Mouse (Mus musculus): ENCODE measurements around the gene Rnf220. TPM values are rescaled to one million over a fixed set of nuclear protein-coding genes. Genes with fewer than 3 reads are reported as not detected.

Rnf220 gene
- total RNA-seq (2021) = 10 to 100 TPM; 44.2 to 50.8 TPM
- long read RNA-seq, experiment 1, transcript Rnf220-212 (11 exons, 1,949 nt) = major isoform, 12 of 75 reads
- long read RNA-seq, experiment 1, partial matches to known transcripts = 2 of 75 reads
- long read RNA-seq, experiment 1, other reads (novel, unspliced or antisense) = 59 of 75 reads
- long read RNA-seq, experiment 2, transcript Rnf220-212 (11 exons, 1,949 nt) = major isoform, 6 of 67 reads
- long read RNA-seq, experiment 2, partial matches to known transcripts = 4 of 67 reads
- long read RNA-seq, experiment 2, other reads (novel, unspliced or antisense) = 53 of 67 reads

GRCm38 (mm10) chr4:117496482-117497165 lies at the start of gene Rnf220:
Gene Rnf220, minus strand, starts transcription at chr4:117497052.
- no peak for DNase-seq (ENCODE audit: low spot score)

DNA sequence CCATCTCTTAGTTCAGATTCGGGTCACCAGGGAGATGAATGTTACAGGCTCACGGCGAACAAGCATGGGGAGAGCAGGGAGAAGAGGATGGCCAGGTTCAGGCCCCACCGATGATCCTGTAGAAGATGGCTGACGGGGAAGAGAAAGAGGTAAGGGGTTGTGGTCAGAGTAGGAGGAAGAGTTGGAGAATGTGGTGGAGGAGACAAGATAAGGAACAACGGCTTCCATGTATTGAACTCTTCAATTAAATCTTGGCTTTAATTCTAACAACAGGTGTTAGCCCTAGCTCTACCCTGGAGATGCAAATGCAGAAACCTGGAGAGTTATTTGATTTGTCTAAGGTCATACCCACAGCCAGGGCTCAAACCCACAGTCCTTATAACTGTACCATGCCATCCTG lies 49.8 kb upstream of the Rnf220 start:
- DNase-seq (ENCODE audit: low spot score) = no peak

- DNase-seq (ENCODE audit: low spot score) = no peak
Measured at GRCm38 (mm10) chr4:117545448-117545847, 48.6 kb upstream of the Rnf220 start.

DNA sequence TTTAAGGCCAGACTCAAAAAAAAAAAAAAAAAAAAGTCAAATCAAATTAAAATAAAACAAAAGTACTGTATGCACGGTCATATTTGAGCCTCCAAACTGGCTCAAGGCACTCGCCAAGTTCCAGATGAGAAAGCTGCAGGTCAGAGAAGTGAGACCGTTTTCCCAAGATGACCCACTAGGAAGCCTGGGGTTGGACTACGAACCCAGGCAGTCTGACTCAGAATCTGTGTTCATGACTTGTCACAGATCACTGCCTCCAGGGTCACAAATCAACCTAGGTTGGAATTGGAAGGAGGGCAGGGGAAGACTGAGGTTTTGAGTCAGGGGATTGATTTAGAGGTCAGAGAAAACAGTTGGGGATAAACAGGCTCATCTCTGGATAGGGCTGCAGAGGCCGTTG lies 43.7 kb upstream of the Rnf220 start:
- DNase-seq (ENCODE audit: low spot score) = no peak

- no peak for DNase-seq (ENCODE audit: low spot score)
Measured at GRCm38 (mm10) chr4:117539329-117539980, 42.6 kb upstream of the Rnf220 start.

GRCm38 (mm10) chr4:117537002-117537401 lies 40.1 kb upstream of the Rnf220 start:
- DNase-seq (ENCODE audit: low spot score) = no peak

DNA sequence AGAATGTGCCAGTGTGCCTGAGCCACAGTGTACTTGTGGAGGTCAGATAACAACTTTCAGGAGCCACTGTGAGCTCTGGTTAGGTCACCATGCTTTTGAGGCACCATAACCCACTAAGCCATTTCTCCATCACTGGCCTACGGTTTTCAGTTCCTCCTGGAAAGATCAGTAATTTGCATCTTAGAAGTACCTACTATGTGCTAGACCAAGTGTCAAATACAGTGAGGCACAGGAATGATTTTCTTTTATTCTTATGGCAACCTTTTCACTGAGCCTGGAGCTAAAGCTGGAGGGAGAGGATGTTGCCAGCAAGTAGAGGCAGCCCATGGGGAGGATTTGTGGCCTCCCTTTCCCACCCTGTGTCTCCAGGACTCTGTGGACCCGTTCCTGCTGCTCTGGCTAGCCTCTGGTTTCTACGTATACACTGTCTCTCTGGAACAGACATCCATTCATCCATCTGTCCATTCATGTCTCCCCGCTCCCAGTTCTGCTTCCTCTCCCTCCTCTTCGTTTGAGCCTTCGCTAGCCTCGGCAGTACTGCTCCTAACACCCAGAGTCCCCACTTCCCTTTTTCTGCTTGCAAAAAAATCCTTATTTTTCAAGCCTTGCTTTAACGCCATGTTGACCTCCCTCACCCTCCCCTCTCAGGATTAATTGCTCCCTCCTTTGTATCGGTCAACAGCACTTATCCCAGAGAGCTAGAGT lies 38.8 kb upstream of the Rnf220 start:
- DNase-seq (ENCODE audit: low spot score) = no peak

DNA sequence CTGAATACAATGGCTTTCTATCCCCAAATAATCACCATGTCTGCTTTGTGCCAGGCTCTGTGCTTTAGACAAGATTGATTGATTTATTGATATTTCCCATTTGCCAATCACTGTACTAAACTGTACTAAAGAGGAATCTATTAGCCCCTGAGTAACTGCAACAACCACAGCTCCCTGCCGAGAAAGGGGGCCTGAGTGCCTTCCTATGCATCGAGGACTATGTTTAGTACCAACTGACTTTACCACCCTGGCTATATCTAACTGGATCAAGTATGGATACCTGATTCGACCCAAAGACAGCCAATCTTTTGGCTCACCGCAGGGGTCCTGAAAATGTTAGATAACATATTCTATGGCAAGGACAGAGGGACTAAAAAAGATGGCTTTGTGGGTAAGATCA lies 33.0 kb upstream of the Rnf220 start:
- DNase-seq (ENCODE audit: low spot score) = no peak

GRCm38 (mm10) chr4:117527952-117528351 lies 31.1 kb upstream of the Rnf220 start:
- peak; percentile 19 for DNase-seq (ENCODE audit: low spot score)

DNA sequence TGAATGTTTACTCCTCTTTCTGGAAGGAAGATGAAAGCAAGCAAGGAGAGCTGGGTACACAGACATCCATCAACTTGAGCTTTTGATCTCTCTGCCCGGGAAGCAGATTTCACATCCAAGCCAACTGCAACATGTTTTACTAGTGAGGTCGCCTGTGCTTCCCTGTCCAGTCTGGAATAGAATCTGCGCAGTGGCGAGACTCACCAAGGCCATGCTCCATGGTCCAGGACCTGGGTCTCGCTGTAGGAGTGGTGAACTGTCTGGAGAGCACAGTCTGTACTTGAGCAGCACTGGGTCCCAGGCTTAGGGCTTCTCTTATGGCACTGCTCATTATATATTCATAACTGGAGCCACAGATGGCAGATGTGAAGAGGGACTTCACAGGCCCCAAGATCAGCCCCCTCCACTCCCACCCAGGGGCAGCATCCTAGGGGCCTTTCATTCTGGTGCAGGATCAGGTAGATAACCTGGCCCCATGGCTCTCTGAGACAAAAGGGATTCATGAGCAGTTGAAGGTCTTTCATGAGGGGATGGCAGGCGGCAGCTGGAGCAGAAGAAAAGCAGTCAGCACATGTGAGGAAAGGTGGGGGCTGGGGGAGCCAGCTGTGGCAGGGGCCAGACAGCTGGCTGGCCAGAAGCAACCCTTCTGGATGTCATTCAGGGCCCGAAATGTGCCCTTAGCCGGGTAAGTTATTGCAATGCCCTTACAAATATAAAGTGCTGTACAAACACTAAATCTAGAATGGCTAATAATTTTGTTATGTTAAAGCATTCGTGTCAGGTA lies 30.5 kb upstream of the Rnf220 start:
- DNase-seq (ENCODE audit: low spot score) = no peak

- no peak for DNase-seq (ENCODE audit: low spot score)
Measured at GRCm38 (mm10) chr4:117525990-117526389, 29.1 kb upstream of the Rnf220 start.

- DNase-seq (ENCODE audit: low spot score) = no peak
Measured at GRCm38 (mm10) chr4:117521350-117521749, 24.5 kb upstream of the Rnf220 start.

GRCm38 (mm10) chr4:117518246-117518645 lies 21.4 kb upstream of the Rnf220 start:
- DNase-seq (ENCODE audit: low spot score) = no peak

DNA sequence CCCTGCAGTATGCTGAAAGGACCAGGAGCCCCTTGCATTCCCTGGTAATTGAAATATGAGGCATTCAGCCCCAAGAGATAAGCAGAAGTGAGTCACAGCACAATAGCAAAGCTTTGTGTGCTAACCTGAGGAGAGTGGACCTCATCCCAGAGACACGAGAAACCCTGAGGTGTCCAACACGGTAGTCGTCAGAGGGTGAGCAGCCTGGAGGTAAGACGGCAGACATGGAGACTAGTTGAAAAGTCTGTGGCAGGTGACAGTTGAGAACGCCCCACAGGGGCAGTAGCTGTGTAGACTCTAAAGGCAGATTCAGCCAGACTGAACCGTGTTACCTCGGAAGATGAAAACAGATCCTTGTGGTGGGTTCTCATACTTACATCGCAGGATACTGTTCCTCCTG lies 2.2 kb upstream of the Rnf220 start:
- DNase-seq (ENCODE audit: low spot score) = no peak

DNA sequence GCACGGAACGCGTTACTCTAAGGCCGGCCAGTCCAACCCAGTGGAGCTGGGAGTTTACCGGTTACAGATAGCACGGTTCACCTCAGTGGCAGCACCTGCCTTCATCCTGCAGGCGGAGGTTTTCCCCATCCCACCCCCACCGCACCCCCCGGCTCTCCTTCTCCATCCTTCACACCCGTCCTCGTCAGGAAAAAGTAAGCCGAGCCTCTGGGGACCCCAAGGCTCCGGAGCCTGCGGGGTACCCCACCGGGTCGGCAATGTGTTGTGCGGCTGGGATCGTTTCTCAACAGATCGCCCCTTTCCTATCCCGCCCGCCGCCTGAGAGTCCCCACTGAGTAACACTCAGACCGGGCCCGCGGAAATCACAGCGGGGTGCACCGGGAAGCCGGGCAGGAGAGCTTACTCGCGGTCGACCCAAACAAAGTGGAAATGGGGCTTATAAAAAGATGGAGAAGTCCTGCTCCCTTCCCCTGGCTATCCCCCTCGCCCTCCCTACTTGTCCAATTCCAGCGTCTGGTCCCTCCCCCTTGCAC lies 917 bp downstream of the Rnf220 start:
- DNase-seq (ENCODE audit: low spot score) = no peak

DNA sequence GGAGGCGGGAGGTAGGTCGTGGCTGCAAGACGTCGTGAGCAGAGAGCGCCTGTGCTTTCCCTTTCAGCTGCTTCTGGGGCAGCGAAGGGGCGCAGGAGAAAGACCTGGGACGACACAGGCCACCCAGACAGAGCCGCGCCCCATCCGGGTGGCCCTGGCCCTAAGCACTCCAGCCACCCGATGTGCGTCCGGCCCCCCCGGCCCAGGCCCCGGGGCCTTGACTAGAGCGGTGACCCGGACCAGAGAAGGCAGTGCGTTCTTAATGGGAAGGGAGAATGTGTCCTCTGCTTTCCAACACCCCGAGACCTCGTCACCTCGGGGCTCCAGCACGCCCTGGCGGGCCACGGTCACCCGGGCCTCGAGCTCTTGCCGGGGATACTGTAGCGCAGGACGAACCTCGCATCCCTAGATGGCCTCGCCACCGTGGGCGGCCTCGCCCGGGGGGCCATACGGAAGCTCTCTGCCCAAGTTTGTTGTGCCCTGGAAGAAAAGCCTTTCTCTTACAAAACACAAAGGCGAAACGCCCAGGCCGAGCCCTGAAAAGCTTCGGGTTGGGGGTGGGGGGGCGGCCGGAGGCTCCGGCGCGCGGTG lies 1.8 kb downstream of the Rnf220 start:
- DNase-seq (ENCODE audit: low spot score) = peak; percentile 17

DNA sequence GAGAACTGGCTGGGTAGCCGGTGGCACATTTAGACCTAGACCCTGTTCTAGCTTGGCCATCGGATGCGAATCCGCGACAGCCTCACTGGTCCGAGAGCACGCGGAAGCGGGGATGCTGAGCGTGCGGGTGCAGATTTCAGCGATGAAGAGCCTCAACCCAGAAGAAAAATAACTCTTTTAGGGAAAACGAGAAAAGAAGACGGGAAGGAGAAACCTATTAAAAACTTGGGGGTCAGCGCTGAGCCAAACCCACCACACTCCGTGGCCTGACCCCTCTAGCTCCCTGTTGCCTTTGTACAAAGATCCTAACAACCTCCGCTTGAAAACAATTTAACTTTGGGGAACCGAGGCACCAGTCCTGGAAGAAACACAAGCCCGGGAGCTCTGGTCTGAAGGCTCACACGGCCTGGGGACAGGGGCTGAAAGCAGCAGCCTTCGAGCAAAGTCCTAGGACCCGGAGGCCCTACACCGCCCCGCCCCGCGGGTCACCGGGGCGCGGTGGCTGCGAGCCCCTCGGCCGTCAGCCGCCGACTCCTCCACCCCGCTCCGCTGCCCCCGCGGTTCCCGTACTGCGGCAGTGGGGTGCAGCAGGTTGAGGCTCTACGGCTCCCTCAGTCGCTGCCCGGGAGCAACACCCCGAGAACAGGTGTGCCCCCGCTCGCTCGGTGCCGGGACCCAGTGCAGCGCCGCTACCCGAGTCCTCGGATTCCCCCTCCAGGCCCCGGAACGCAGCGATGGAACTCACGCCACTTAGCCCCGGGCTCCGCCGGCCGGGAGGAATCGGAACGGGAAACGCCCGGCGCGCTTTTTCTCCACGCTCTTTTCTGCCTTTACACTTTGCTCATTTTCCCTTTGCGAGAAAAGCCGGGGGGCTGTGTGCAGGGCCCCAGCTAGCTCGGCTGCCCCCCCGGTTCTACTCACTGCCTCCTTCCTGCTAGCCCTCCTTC lies 2.7 kb downstream of the Rnf220 start:
- no peak for DNase-seq (ENCODE audit: low spot score)

GRCm38 (mm10) chr4:117493161-117493568 lies 3.7 kb downstream of the Rnf220 start:
- DNase-seq (ENCODE audit: low spot score) = no peak

- DNase-seq (ENCODE audit: low spot score) = no peak
Measured at GRCm38 (mm10) chr4:117491840-117492239, 5.0 kb downstream of the Rnf220 start.

All from gastrocnemius, adult 18-20 months (tissue).